Mouse (Mus musculus) limb, embryonic 10.5 days (tissue): Measurements from ENCODE around the gene Hivep3. TPM values are rescaled to one million over a fixed set of nuclear protein-coding genes. Genes with fewer than 3 reads are reported as not detected.

Source experiments
- DNase-seq: peaks from one replicate; pipeline ENCODE4 v3.0.0-alpha.2; 2017; ENCODE audit warnings: low spot score
- H3K27ac ChIP-seq: fragments of 300-500 bp; sonication (generic); 2 replicates; pipeline ENCODE4 v1.5.1; 2016; ENCODE audit warnings: mild to moderate bottlenecking
- H3K27me3 ChIP-seq: fragments of 300-500 bp; sonication (generic); 2 replicates; pipeline ENCODE4 v1.6.1; 2016; ENCODE audit warnings: low read depth, mild to moderate bottlenecking; ENCODE audit not compliant: poor library complexity, severe bottlenecking
- H3K36me3 ChIP-seq: fragments of 300-500 bp; sonication (generic); 2 replicates; pipeline ENCODE4 v1.6.1; 2016; ENCODE audit warnings: mild to moderate bottlenecking, moderate library complexity
- H3K4me1 ChIP-seq: fragments of 300-500 bp; sonication (generic); 2 replicates; pipeline ENCODE4 v1.6.1; 2016
- H3K4me3 ChIP-seq: fragments of 300-500 bp; sonication (generic); 2 replicates; pipeline ENCODE4 v1.5.1; 2016; ENCODE audit warnings: mild to moderate bottlenecking, moderate library complexity
- H3K9me3 ChIP-seq: fragments of 300-500 bp; sonication (generic); replicated peaks from 2 replicates; pipeline ENCODE4 v1.6.1; 2016; ENCODE audit warnings: mild to moderate bottlenecking
- WGBS: fragments of 180-500 bp; shearing (Covaris S2); methylation state at CpG from one replicate; pipeline ENCODE4 v1.1.7; 2016; 5-methylcytosine and 5-hydroxymethylcytosine counted together
- polyA plus RNA-seq: library from polyadenylated mRNA; unstranded; fragments of >200 nt; fragmentation: Nextera tagmentation; extraction: Ambion mirVana; gene quantifications from 2 replicates; pipeline ENCODE4 v1.2.1, GENCODE M21; 2016

Gene Hivep3
- 0.55 and 0.56 TPM in 2 replicates for polyA plus RNA-seq

DNA sequence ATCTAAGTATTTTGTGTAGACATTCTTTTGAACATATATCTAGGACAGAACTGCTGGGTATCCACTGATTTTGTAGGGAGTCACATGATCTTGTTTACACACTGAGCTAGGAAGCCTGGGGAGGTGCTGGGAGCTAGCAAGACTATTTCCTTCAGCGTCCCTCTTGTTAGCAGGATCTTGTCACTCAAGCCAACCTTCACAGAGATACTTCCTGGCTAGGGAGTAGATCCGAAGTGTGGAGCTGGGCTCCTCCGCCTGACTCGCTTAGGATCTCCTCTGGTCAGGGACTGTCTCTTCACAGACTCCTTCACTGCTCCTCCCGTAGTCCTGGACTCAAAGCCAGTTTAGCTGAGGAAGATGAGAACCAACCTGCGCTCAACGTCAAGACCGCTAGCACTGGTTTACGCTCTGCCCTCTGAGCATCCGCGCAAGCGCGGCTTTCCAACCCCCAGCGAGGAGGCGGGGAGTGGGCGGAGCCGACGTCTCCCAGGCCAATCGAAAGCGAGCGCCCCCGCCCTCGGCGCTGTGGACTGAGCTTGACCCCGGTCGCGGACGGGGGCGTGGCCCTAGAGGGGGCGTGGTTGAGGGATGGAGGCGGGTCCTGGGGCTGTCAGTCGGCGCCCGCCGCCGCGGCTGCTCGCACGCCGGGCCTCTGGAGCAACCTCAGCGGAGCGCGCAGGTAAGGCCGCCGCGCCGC lies at the start of gene Hivep3:
Gene Hivep3, plus strand, starts transcription at position 601 of the 697 bp plus-strand sequence.
- peak within 1 kb of the TSS; percentile 27 for H3K27ac ChIP-seq
- H3K9me3 ChIP-seq = no peaks in the 10 kb centered on the region
- H3K36me3 ChIP-seq = no peaks in the 10 kb centered on the region
- WGBS = under 1% methylated on average over 47 of the region's 47 CpGs
- peaks cover 33% of the 10 kb centered on the region for H3K27me3 ChIP-seq
- peak within 1 kb of the TSS; percentile 71 for H3K4me3 ChIP-seq
- peak; percentile 100 for DNase-seq
- H3K4me1 ChIP-seq = peaks cover 15% of the 10 kb centered on the region

GRCm38 (mm10) chr4:119685746-119686145 lies 47.8 kb upstream of the Hivep3 start:
- H3K4me3 ChIP-seq = no peak overlapping the region
- 91% methylated on average over 2 of the region's 2 CpGs for WGBS
- H3K36me3 ChIP-seq = no peaks in the 10 kb centered on the region
- H3K4me1 ChIP-seq = peaks cover 8% of the 10 kb centered on the region; the same call in 1 of the 2 replicates
- H3K9me3 ChIP-seq = no peaks in the 10 kb centered on the region
- no peak overlapping the region for H3K27ac ChIP-seq
- H3K27me3 ChIP-seq = no peaks in the 10 kb centered on the region
- no peak for DNase-seq

- Histone ChIP-seq H3K9me3 (no peaks in the 10 kb centered on the region), H3K4me1 (peaks cover 13% of the 10 kb centered on the region), H3K27me3 (no peaks in the 10 kb centered on the region), H3K4me3 (no peak overlapping the region), H3K36me3 (no peaks in the 10 kb centered on the region), H3K27ac (no peak overlapping the region)
- DNase-seq = no peak
- 53% methylated on average over 2 of the region's 2 CpGs for WGBS
Observed at GRCm38 (mm10) chr4:119698339-119698738, 35.2 kb upstream of the Hivep3 start.

GRCm38 (mm10) chr4:119701269-119701954 lies 32.2 kb upstream of the Hivep3 start:
- WGBS = 89% methylated on average over 11 of the region's 11 CpGs
- Histone ChIP-seq H3K4me3 (no peak overlapping the region), H3K4me1 (peaks cover 13% of the 10 kb centered on the region), H3K9me3 (no peaks in the 10 kb centered on the region), H3K27me3 (no peaks in the 10 kb centered on the region), H3K36me3 (no peaks in the 10 kb centered on the region), H3K27ac (no peak overlapping the region)
- no peak for DNase-seq

GRCm38 (mm10) chr4:119703965-119704364 lies 29.6 kb upstream of the Hivep3 start:
- 92% methylated on average over 8 of the region's 8 CpGs for WGBS
- Histone ChIP-seq H3K4me3 (no peak overlapping the region), H3K27me3 (no peaks in the 10 kb centered on the region), H3K36me3 (no peaks in the 10 kb centered on the region), H3K9me3 (no peaks in the 10 kb centered on the region), H3K4me1 (peaks cover 21% of the 10 kb centered on the region), H3K27ac (no peak overlapping the region)
- DNase-seq = no peak

DNA sequence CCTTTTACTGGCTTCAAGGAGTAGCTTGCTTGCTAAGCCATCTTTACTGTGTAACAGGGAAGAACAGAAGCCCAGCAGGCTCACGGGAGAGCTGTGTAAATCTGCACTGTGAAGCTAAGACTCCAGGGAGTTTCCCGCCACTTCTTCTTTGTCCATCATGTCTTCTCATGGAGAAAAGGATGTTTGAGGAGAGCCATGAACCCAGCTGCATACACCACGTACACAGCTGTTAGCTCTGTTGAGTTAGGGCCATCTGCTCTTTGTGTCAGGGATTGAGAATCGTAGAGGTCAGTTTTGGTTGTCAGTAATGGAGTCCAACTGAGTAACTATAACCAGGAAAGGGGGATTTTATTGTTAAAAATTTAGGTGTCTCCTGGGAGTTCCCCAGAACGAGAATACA lies 26.3 kb upstream of the Hivep3 start:
- H3K27me3 ChIP-seq = no peaks in the 10 kb centered on the region
- WGBS = 78% methylated on average over 5 of the region's 5 CpGs

DNA sequence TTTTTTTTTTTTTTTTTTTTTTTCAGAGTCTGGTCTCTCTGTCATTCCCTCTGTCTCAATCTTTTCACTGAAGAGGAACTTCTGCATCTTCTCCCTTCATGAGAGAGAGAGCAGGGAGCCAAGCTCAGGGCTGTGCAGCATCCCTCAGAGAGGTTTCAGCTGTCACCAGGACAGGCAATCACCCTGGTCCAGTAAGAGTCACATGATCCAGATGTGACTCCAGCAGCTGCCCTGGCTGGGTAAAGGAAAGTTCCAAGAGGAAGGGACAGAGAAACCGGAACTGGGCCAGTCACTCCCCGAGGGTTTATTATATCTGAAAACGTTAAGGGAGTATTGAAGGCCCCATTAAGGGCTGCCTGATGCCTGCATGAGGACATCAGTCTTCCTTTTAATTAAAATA lies 25.8 kb upstream of the Hivep3 start:
- 34% methylated on average over 3 of the region's 3 CpGs for WGBS
- Histone ChIP-seq H3K36me3 (no peaks in the 10 kb centered on the region), H3K27me3 (no peaks in the 10 kb centered on the region), H3K4me3 (no peak overlapping the region), H3K27ac (no peak overlapping the region), H3K9me3 (no peaks in the 10 kb centered on the region), H3K4me1 (peaks cover 8% of the 10 kb centered on the region; the same call in 1 of the 2 replicates)
- no peak for DNase-seq

More for the DNA sequence above, 26.3 kb upstream of the Hivep3 start:
- H3K27ac ChIP-seq = no peak overlapping the region
- H3K36me3 ChIP-seq = no peaks in the 10 kb centered on the region
- H3K4me1 ChIP-seq = peaks cover 13% of the 10 kb centered on the region
- DNase-seq = no peak
- H3K4me3 ChIP-seq = no peak overlapping the region
- H3K9me3 ChIP-seq = no peaks in the 10 kb centered on the region

- Histone ChIP-seq H3K27me3 (no peaks in the 10 kb centered on the region), H3K4me1 (peaks cover 8% of the 10 kb centered on the region; the same call in 1 of the 2 replicates), H3K27ac (no peak overlapping the region), H3K9me3 (no peaks in the 10 kb centered on the region), H3K36me3 (no peaks in the 10 kb centered on the region), H3K4me3 (no peak overlapping the region)
- DNase-seq = no peak
- 82% methylated on average over 4 of the region's 4 CpGs for WGBS
Observed at GRCm38 (mm10) chr4:119710208-119710607, 23.4 kb upstream of the Hivep3 start.

- Histone ChIP-seq H3K9me3 (no peaks in the 10 kb centered on the region), H3K4me1 (no peaks in the 10 kb centered on the region), H3K4me3 (no peak overlapping the region), H3K27ac (no peak overlapping the region), H3K27me3 (no peaks in the 10 kb centered on the region), H3K36me3 (no peaks in the 10 kb centered on the region)
- DNase-seq = no peak
- 83% methylated on average over 11 of the region's 11 CpGs for WGBS
Observed at GRCm38 (mm10) chr4:119717443-119717842, 16.1 kb upstream of the Hivep3 start.

- Histone ChIP-seq H3K27ac (no peak overlapping the region), H3K27me3 (peaks cover 2% of the 10 kb centered on the region; the same call in 1 of the 2 replicates), H3K9me3 (no peaks in the 10 kb centered on the region), H3K4me3 (no peak overlapping the region), H3K4me1 (no peaks in the 10 kb centered on the region), H3K36me3 (no peaks in the 10 kb centered on the region)
- DNase-seq = no peak
- WGBS = 86% methylated on average over 3 of the region's 3 CpGs
Observed at GRCm38 (mm10) chr4:119721531-119721930, 12.1 kb upstream of the Hivep3 start.

DNA sequence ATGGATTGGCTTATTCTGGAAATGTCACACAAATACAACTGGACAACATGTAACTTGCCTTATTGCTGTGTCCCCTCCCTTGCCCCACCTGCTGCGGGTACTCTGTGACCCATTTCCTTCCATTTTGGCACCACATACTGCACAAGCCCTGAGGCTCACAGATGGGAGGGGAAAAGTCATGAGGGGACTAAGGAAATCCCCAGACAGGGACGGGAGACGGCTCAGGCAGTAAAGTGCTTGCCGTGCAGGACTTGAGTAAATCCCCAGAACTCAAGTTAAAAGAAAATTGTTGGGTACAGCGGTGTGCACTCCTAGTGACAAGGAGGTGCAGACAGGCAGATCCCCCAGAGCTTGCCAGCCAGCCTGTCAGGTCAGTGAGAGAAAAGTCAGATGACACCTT lies 7.5 kb upstream of the Hivep3 start:
- WGBS = 84% methylated on average over 5 of the region's 5 CpGs

GRCm38 (mm10) chr4:119727871-119728270 lies 5.7 kb upstream of the Hivep3 start:
- H3K27me3 ChIP-seq = peaks cover 8% of the 10 kb centered on the region; the same call in 1 of the 2 replicates
- 81% methylated on average over 2 of the region's 2 CpGs for WGBS
- no peak for DNase-seq
- no peak overlapping the region for H3K27ac ChIP-seq
- peaks cover 1% of the 10 kb centered on the region for H3K4me1 ChIP-seq
- no peak overlapping the region for H3K4me3 ChIP-seq
- no peaks in the 10 kb centered on the region for H3K9me3 ChIP-seq
- no peaks in the 10 kb centered on the region for H3K36me3 ChIP-seq

More for the DNA sequence above, 7.5 kb upstream of the Hivep3 start:
- Histone ChIP-seq H3K4me3 (no peak overlapping the region), H3K9me3 (no peaks in the 10 kb centered on the region), H3K27me3 (peaks cover 8% of the 10 kb centered on the region; the same call in 1 of the 2 replicates), H3K27ac (no peak overlapping the region), H3K4me1 (no peaks in the 10 kb centered on the region), H3K36me3 (no peaks in the 10 kb centered on the region)
- DNase-seq = no peak

GRCm38 (mm10) chr4:119733942-119734341 lies 358 bp downstream of the Hivep3 start:
- peak overlapping the region; percentile 71 for H3K4me3 ChIP-seq
- no peaks in the 10 kb centered on the region for H3K9me3 ChIP-seq
- no peak for DNase-seq
- WGBS = 1% methylated on average over 44 of the region's 44 CpGs
- H3K4me1 ChIP-seq = peaks cover 19% of the 10 kb centered on the region
- no peaks in the 10 kb centered on the region for H3K36me3 ChIP-seq
- H3K27ac ChIP-seq = peak overlapping the region; percentile 27; the same call in 1 of the 2 replicates
- H3K27me3 ChIP-seq = peaks cover 33% of the 10 kb centered on the region
